Mouse (Mus musculus): ENCODE results near the gene Adad2. TPM values are rescaled to one million over a fixed set of nuclear protein-coding genes. Genes with fewer than 3 reads are reported as not detected.

Adad2 gene
- 0.09 TPM in 1 of 2 replicates, not detected in the other for polyA plus RNA-seq (2014; fragmentation: Nextera tagmentation; extraction: Ambion mirVana)

- 0 out of 2 replicates have a peak, but pooled peaks cover 5% of the 10 kb centered on the region for H3K9me3 ChIP-seq (ENCODE audit: control insufficient read depth, low read length)
- no peak within 1 kb of the TSS for H3K27ac ChIP-seq (ENCODE audit: low read depth)
- no peaks in the 10 kb centered on the region for H3K27me3 ChIP-seq (replicated peaks; ENCODE audit: control insufficient read depth, insufficient read depth, low read length)
- no peak within 1 kb of the TSS for H3K4me3 ChIP-seq (ENCODE audit: low read depth, low read length)
- DNase-seq (ENCODE audit: low spot score) (no peak), ATAC-seq (replicated peaks; ENCODE audit: low FRiP score, low TSS enrichment, low read depth) (no peak)
- no peak within 1 kb of the TSS for H3K9ac ChIP-seq (ENCODE audit: low read length)
- 79% methylated on average over 26 of the region's 26 CpGs for WGBS
- no peaks in the 10 kb centered on the region for H3K4me1 ChIP-seq (replicated peaks; ENCODE audit: control insufficient read depth, insufficient read depth, low read length)
- H3K4me2 ChIP-seq (ENCODE audit: low read length): no peak within 1 kb of the TSS
- no peaks in the 10 kb centered on the region for H3K36me3 ChIP-seq (ENCODE audit: control insufficient read depth, insufficient read depth, low read length)
These were observed at the start of gene Adad2 for GRCm38 (mm10) chr8:119612471-119612870. Adad2 (plus strand) TSS chr8:119612747.

GRCm38 (mm10) chr8:119563849-119564251 is 48.7 kb upstream of the Adad2 start:
- no peak for ATAC-seq (replicated peaks; ENCODE audit: low FRiP score, low TSS enrichment, low read depth)
- no peak overlapping the region for H3K9ac ChIP-seq (ENCODE audit: low read length)
- 90% methylated on average over 14 of the region's 14 CpGs for WGBS
- H3K27ac ChIP-seq (ENCODE audit: low read depth): no peak overlapping the region
- no peak overlapping the region for H3K4me2 ChIP-seq (ENCODE audit: low read length)
- no peak overlapping the region for H3K4me3 ChIP-seq (ENCODE audit: low read depth, low read length)
- DNase-seq (ENCODE audit: low spot score): no peak
- peaks cover 44% of the 10 kb centered on the region for H3K36me3 ChIP-seq (ENCODE audit: control insufficient read depth, insufficient read depth, low read length)
- H3K27me3 ChIP-seq (replicated peaks; ENCODE audit: control insufficient read depth, insufficient read depth, low read length): no peaks in the 10 kb centered on the region
- 0 out of 2 replicates have a peak, but pooled peaks cover 5% of the 10 kb centered on the region for H3K4me1 ChIP-seq (replicated peaks; ENCODE audit: control insufficient read depth, insufficient read depth, low read length)
- no peaks in the 10 kb centered on the region for H3K9me3 ChIP-seq (ENCODE audit: control insufficient read depth, low read length)

GRCm38 (mm10) chr8:119566367-119566766 is 46.2 kb upstream of the Adad2 start:
- DNase-seq (ENCODE audit: low spot score) (no peak), ATAC-seq (replicated peaks; ENCODE audit: low FRiP score, low TSS enrichment, low read depth) (no peak)
- Histone ChIP-seq H3K27ac (ENCODE audit: low read depth) (no peak overlapping the region), H3K27me3 (replicated peaks; ENCODE audit: control insufficient read depth, insufficient read depth, low read length) (no peaks in the 10 kb centered on the region), H3K9me3 (ENCODE audit: control insufficient read depth, low read length) (no peaks in the 10 kb centered on the region), H3K36me3 (ENCODE audit: control insufficient read depth, insufficient read depth, low read length) (peaks cover 44% of the 10 kb centered on the region), H3K4me1 (replicated peaks; ENCODE audit: control insufficient read depth, insufficient read depth, low read length) (no peaks in the 10 kb centered on the region), H3K4me3 (ENCODE audit: low read depth, low read length) (no peak overlapping the region), H3K4me2 (ENCODE audit: low read length) (no peak overlapping the region), H3K9ac (ENCODE audit: low read length) (no peak overlapping the region)
- 82% methylated on average over 11 of the region's 11 CpGs for whole genome bisulfite sequencing

GRCm38 (mm10) chr8:119568251-119568650 is 44.3 kb upstream of the Adad2 start:
- peaks cover 34% of the 10 kb centered on the region for H3K36me3 ChIP-seq (ENCODE audit: control insufficient read depth, insufficient read depth, low read length)

GRCm38 (mm10) chr8:119568951-119569350 is 43.6 kb upstream of the Adad2 start:
- DNase-seq (ENCODE audit: low spot score): no peak
- Histone ChIP-seq H3K36me3 (ENCODE audit: control insufficient read depth, insufficient read depth, low read length) (peaks cover 27% of the 10 kb centered on the region), H3K9me3 (ENCODE audit: control insufficient read depth, low read length) (no peaks in the 10 kb centered on the region), H3K4me3 (ENCODE audit: low read depth, low read length) (no peak overlapping the region), H3K27ac (ENCODE audit: low read depth) (no peak overlapping the region), H3K4me2 (ENCODE audit: low read length) (no peak overlapping the region), H3K4me1 (replicated peaks; ENCODE audit: control insufficient read depth, insufficient read depth, low read length) (no peaks in the 10 kb centered on the region), H3K27me3 (replicated peaks; ENCODE audit: control insufficient read depth, insufficient read depth, low read length) (0 out of 2 replicates have a peak, but pooled peaks cover 5% of the 10 kb centered on the region), H3K9ac (ENCODE audit: low read length) (no peak overlapping the region)
- 64% methylated on average over 7 of the region's 7 CpGs for WGBS
- no peak for ATAC-seq (replicated peaks; ENCODE audit: low FRiP score, low TSS enrichment, low read depth)

More at GRCm38 (mm10) chr8:119568251-119568650, 44.3 kb upstream of the Adad2 start:
- 83% methylated on average over 9 of the region's 9 CpGs for WGBS
- DNase-seq (ENCODE audit: low spot score) (no peak), ATAC-seq (replicated peaks; ENCODE audit: low FRiP score, low TSS enrichment, low read depth) (no peak)
- H3K4me1 ChIP-seq (replicated peaks; ENCODE audit: control insufficient read depth, insufficient read depth, low read length): no peaks in the 10 kb centered on the region
- H3K9me3 ChIP-seq (ENCODE audit: control insufficient read depth, low read length): no peaks in the 10 kb centered on the region
- no peak overlapping the region for H3K4me2 ChIP-seq (ENCODE audit: low read length)
- H3K27ac ChIP-seq (ENCODE audit: low read depth): no peak overlapping the region
- H3K9ac ChIP-seq (ENCODE audit: low read length): no peak overlapping the region
- H3K4me3 ChIP-seq (ENCODE audit: low read depth, low read length): no peak overlapping the region
- 0 out of 2 replicates have a peak, but pooled peaks cover under 1% of the 10 kb centered on the region for H3K27me3 ChIP-seq (replicated peaks; ENCODE audit: control insufficient read depth, insufficient read depth, low read length)

- Histone ChIP-seq H3K9ac (ENCODE audit: low read length) (no peak overlapping the region), H3K4me1 (replicated peaks; ENCODE audit: control insufficient read depth, insufficient read depth, low read length) (no peaks in the 10 kb centered on the region), H3K27ac (ENCODE audit: low read depth) (no peak overlapping the region), H3K27me3 (replicated peaks; ENCODE audit: control insufficient read depth, insufficient read depth, low read length) (0 out of 2 replicates have a peak, but pooled peaks cover 5% of the 10 kb centered on the region), H3K9me3 (ENCODE audit: control insufficient read depth, low read length) (no peaks in the 10 kb centered on the region), H3K4me3 (ENCODE audit: low read depth, low read length) (no peak overlapping the region), H3K36me3 (ENCODE audit: control insufficient read depth, insufficient read depth, low read length) (peaks cover 22% of the 10 kb centered on the region), H3K4me2 (ENCODE audit: low read length) (no peak overlapping the region)
- no peak for ATAC-seq (replicated peaks; ENCODE audit: low FRiP score, low TSS enrichment, low read depth)
- DNase-seq (ENCODE audit: low spot score): no peak
- 31% methylated on average over 4 of the region's 4 CpGs for WGBS
These were observed 42.7 kb upstream of the Adad2 start for GRCm38 (mm10) chr8:119569881-119570280.

GRCm38 (mm10) chr8:119571135-119571534 is 41.4 kb upstream of the Adad2 start:
- Histone ChIP-seq H3K27ac (ENCODE audit: low read depth) (no peak overlapping the region), H3K36me3 (ENCODE audit: control insufficient read depth, insufficient read depth, low read length) (peaks cover 9% of the 10 kb centered on the region), H3K4me1 (replicated peaks; ENCODE audit: control insufficient read depth, insufficient read depth, low read length) (no peaks in the 10 kb centered on the region; the same call in 1 of the 2 replicates), H3K27me3 (replicated peaks; ENCODE audit: control insufficient read depth, insufficient read depth, low read length) (peaks cover 11% of the 10 kb centered on the region; the same call in 1 of the 2 replicates), H3K4me3 (ENCODE audit: low read depth, low read length) (no peak overlapping the region), H3K9ac (ENCODE audit: low read length) (no peak overlapping the region), H3K4me2 (ENCODE audit: low read length) (no peak overlapping the region), H3K9me3 (ENCODE audit: control insufficient read depth, low read length) (no peaks in the 10 kb centered on the region)
- ATAC-seq (replicated peaks; ENCODE audit: low FRiP score, low TSS enrichment, low read depth): no peak
- no peak for DNase-seq (ENCODE audit: low spot score)
- WGBS: 85% methylated on average over 6 of the region's 6 CpGs

GRCm38 (mm10) chr8:119572411-119572810 is 40.1 kb upstream of the Adad2 start:
- ATAC-seq (replicated peaks; ENCODE audit: low FRiP score, low TSS enrichment, low read depth): no peak
- DNase-seq (ENCODE audit: low spot score): no peak
- Histone ChIP-seq H3K4me3 (ENCODE audit: low read depth, low read length) (no peak overlapping the region), H3K4me1 (replicated peaks; ENCODE audit: control insufficient read depth, insufficient read depth, low read length) (no peaks in the 10 kb centered on the region; the same call in 1 of the 2 replicates), H3K27me3 (replicated peaks; ENCODE audit: control insufficient read depth, insufficient read depth, low read length) (peaks cover 12% of the 10 kb centered on the region; the same call in 1 of the 2 replicates), H3K36me3 (ENCODE audit: control insufficient read depth, insufficient read depth, low read length) (0 out of 2 replicates have a peak, but pooled peaks cover 3% of the 10 kb centered on the region), H3K4me2 (ENCODE audit: low read length) (no peak overlapping the region), H3K9ac (ENCODE audit: low read length) (no peak overlapping the region), H3K9me3 (ENCODE audit: control insufficient read depth, low read length) (no peaks in the 10 kb centered on the region), H3K27ac (ENCODE audit: low read depth) (no peak overlapping the region)
- WGBS: 74% methylated on average over 4 of the region's 4 CpGs
